Mouse (Mus musculus): Measurements from ENCODE around the gene Ppp1r14b. TPM values are rescaled to one million over a fixed set of nuclear protein-coding genes. Genes with fewer than 3 reads are reported as not detected.

Gene Ppp1r14b
- polyA plus RNA-seq, 1 experiment from 2014 or later = 99.5 TPM

GRCm38 (mm10) chr19:6941372-6942248 is 33.2 kb upstream of the Ppp1r14b start, which contains the start of gene Bad:
Gene Bad, plus strand, starts transcription at chr19:6941861.
- peak within 1 kb of the TSS; percentile 99 for H3K4me2 ChIP-seq (replicated peaks; ENCODE audit: low read depth, low read length)
- peak within 1 kb of the TSS; percentile 82 for H3K9ac ChIP-seq (replicated peaks; ENCODE audit: low read depth, low read length)
- H3K4me1 ChIP-seq (ENCODE audit: control insufficient read depth, insufficient read depth, low read length) = peaks cover 11% of the 10 kb centered on the region; the same call in 1 of the 2 replicates
- peak; percentile 79 for ATAC-seq (ENCODE audit: insufficient number of reproducible peaks, insufficient read depth, low FRiP score, low read depth)
- H3K27ac ChIP-seq (ENCODE audit: low read length) = peak within 1 kb of the TSS; percentile 98
- H3K9me3 ChIP-seq (ENCODE audit: control insufficient read depth, low read depth, low read length) = no peaks in the 10 kb centered on the region
- no peaks in the 10 kb centered on the region for H3K27me3 ChIP-seq (ENCODE audit: control insufficient read depth, insufficient read depth, low read length)
- WGBS = under 1% methylated on average over 83 of the region's 83 CpGs
- peak within 1 kb of the TSS; percentile 85 for H3K4me3 ChIP-seq (ENCODE audit: low read depth, low read length)
- H3K36me3 ChIP-seq (ENCODE audit: control insufficient read depth, insufficient read depth, low read length) = no peaks in the 10 kb centered on the region; the same call in 1 of the 2 replicates

GRCm38 (mm10) chr19:6942249-6942691 is 32.5 kb upstream of the Ppp1r14b start, which contains the start of gene Gpr137:
Gene Gpr137, minus strand, starts transcription at chr19:6942480.
- peaks cover 11% of the 10 kb centered on the region; the same call in 1 of the 2 replicates for H3K4me1 ChIP-seq (ENCODE audit: control insufficient read depth, insufficient read depth, low read length)
- H3K27me3 ChIP-seq (ENCODE audit: control insufficient read depth, insufficient read depth, low read length) = no peaks in the 10 kb centered on the region
- peak within 1 kb of the TSS; percentile 99 for H3K4me2 ChIP-seq (replicated peaks; ENCODE audit: low read depth, low read length)
- H3K9ac ChIP-seq (replicated peaks; ENCODE audit: low read depth, low read length) = peak within 1 kb of the TSS; percentile 82
- H3K9me3 ChIP-seq (ENCODE audit: control insufficient read depth, low read depth, low read length) = no peaks in the 10 kb centered on the region
- H3K36me3 ChIP-seq (ENCODE audit: control insufficient read depth, insufficient read depth, low read length) = no peaks in the 10 kb centered on the region; the same call in 1 of the 2 replicates
- ATAC-seq (ENCODE audit: insufficient number of reproducible peaks, insufficient read depth, low FRiP score, low read depth) = peak; percentile 91
- H3K27ac ChIP-seq (ENCODE audit: low read length) = peak within 1 kb of the TSS; percentile 98
- under 1% methylated on average over 27 of the region's 27 CpGs for WGBS
- peak within 1 kb of the TSS; percentile 85 for H3K4me3 ChIP-seq (ENCODE audit: low read depth, low read length)

- no peaks in the 10 kb centered on the region for H3K27me3 ChIP-seq (ENCODE audit: control insufficient read depth, insufficient read depth, low read length)
- ATAC-seq (ENCODE audit: insufficient number of reproducible peaks, insufficient read depth, low FRiP score, low read depth) = no peak; the same call in 1 of the 2 replicates
- H3K9ac ChIP-seq (replicated peaks; ENCODE audit: low read depth, low read length) = peak overlapping the region; percentile 82
- no peaks in the 10 kb centered on the region; the same call in 1 of the 2 replicates for H3K36me3 ChIP-seq (ENCODE audit: control insufficient read depth, insufficient read depth, low read length)
- H3K4me1 ChIP-seq (ENCODE audit: control insufficient read depth, insufficient read depth, low read length) = peaks cover 11% of the 10 kb centered on the region; the same call in 1 of the 2 replicates
- peak overlapping the region; percentile 98 for H3K27ac ChIP-seq (ENCODE audit: low read length)
- WGBS = 27% methylated on average over 5 of the region's 5 CpGs
- peak overlapping the region; percentile 99 for H3K4me2 ChIP-seq (replicated peaks; ENCODE audit: low read depth, low read length)
- no peaks in the 10 kb centered on the region for H3K9me3 ChIP-seq (ENCODE audit: control insufficient read depth, low read depth, low read length)
- peak overlapping the region; percentile 85 for H3K4me3 ChIP-seq (ENCODE audit: low read depth, low read length)
These were observed 32.0 kb upstream of the Ppp1r14b start for GRCm38 (mm10) chr19:6942764-6943163.

GRCm38 (mm10) chr19:6943709-6944108 is 31.1 kb upstream of the Ppp1r14b start:
- Histone ChIP-seq H3K27me3 (ENCODE audit: control insufficient read depth, insufficient read depth, low read length) (no peaks in the 10 kb centered on the region), H3K4me2 (replicated peaks; ENCODE audit: low read depth, low read length) (no peak overlapping the region), H3K36me3 (ENCODE audit: control insufficient read depth, insufficient read depth, low read length) (no peaks in the 10 kb centered on the region; the same call in 1 of the 2 replicates), H3K4me3 (ENCODE audit: low read depth, low read length) (no peak overlapping the region), H3K27ac (ENCODE audit: low read length) (no peak overlapping the region), H3K9ac (replicated peaks; ENCODE audit: low read depth, low read length) (no peak overlapping the region), H3K4me1 (ENCODE audit: control insufficient read depth, insufficient read depth, low read length) (peaks cover 11% of the 10 kb centered on the region; the same call in 1 of the 2 replicates), H3K9me3 (ENCODE audit: control insufficient read depth, low read depth, low read length) (no peaks in the 10 kb centered on the region)
- no peak for ATAC-seq (ENCODE audit: insufficient number of reproducible peaks, insufficient read depth, low FRiP score, low read depth)
- WGBS = 93% methylated on average over 6 of the region's 6 CpGs

GRCm38 (mm10) chr19:6947742-6948141 is 27.0 kb upstream of the Ppp1r14b start:
- no peaks in the 10 kb centered on the region; the same call in 1 of the 2 replicates for H3K36me3 ChIP-seq (ENCODE audit: control insufficient read depth, insufficient read depth, low read length)
- no peak overlapping the region for H3K4me2 ChIP-seq (replicated peaks; ENCODE audit: low read depth, low read length)
- no peak for ATAC-seq (ENCODE audit: insufficient number of reproducible peaks, insufficient read depth, low FRiP score, low read depth)
- no peak overlapping the region for H3K4me3 ChIP-seq (ENCODE audit: low read depth, low read length)
- H3K27me3 ChIP-seq (ENCODE audit: control insufficient read depth, insufficient read depth, low read length) = no peaks in the 10 kb centered on the region
- H3K27ac ChIP-seq (ENCODE audit: low read length) = no peak overlapping the region
- H3K9ac ChIP-seq (replicated peaks; ENCODE audit: low read depth, low read length) = no peak overlapping the region
- H3K9me3 ChIP-seq (ENCODE audit: control insufficient read depth, low read depth, low read length) = no peaks in the 10 kb centered on the region
- WGBS = 45% methylated on average over 4 of the region's 4 CpGs
- peaks cover 19% of the 10 kb centered on the region for H3K4me1 ChIP-seq (ENCODE audit: control insufficient read depth, insufficient read depth, low read length)

- 76% methylated on average over 4 of the region's 4 CpGs for WGBS
- no peak overlapping the region for H3K27ac ChIP-seq (ENCODE audit: low read length)
- H3K9ac ChIP-seq (replicated peaks; ENCODE audit: low read depth, low read length) = no peak overlapping the region
- H3K4me2 ChIP-seq (replicated peaks; ENCODE audit: low read depth, low read length) = no peak overlapping the region
- no peak for ATAC-seq (ENCODE audit: insufficient number of reproducible peaks, insufficient read depth, low FRiP score, low read depth)
- peaks cover 18% of the 10 kb centered on the region for H3K4me1 ChIP-seq (ENCODE audit: control insufficient read depth, insufficient read depth, low read length)
- H3K9me3 ChIP-seq (ENCODE audit: control insufficient read depth, low read depth, low read length) = no peaks in the 10 kb centered on the region
- H3K4me3 ChIP-seq (ENCODE audit: low read depth, low read length) = no peak overlapping the region
- no peaks in the 10 kb centered on the region; the same call in 1 of the 2 replicates for H3K36me3 ChIP-seq (ENCODE audit: control insufficient read depth, insufficient read depth, low read length)
- no peaks in the 10 kb centered on the region for H3K27me3 ChIP-seq (ENCODE audit: control insufficient read depth, insufficient read depth, low read length)
These were observed 26.6 kb upstream of the Ppp1r14b start for GRCm38 (mm10) chr19:6948186-6948585.

GRCm38 (mm10) chr19:6949532-6949931 is 25.2 kb upstream of the Ppp1r14b start:
- Histone ChIP-seq H3K9me3 (ENCODE audit: control insufficient read depth, low read depth, low read length) (no peaks in the 10 kb centered on the region), H3K27me3 (ENCODE audit: control insufficient read depth, insufficient read depth, low read length) (no peaks in the 10 kb centered on the region), H3K4me1 (ENCODE audit: control insufficient read depth, insufficient read depth, low read length) (peaks cover 20% of the 10 kb centered on the region), H3K36me3 (ENCODE audit: control insufficient read depth, insufficient read depth, low read length) (peaks cover 9% of the 10 kb centered on the region; the same call in 1 of the 2 replicates), H3K9ac (replicated peaks; ENCODE audit: low read depth, low read length) (no peak overlapping the region), H3K4me3 (ENCODE audit: low read depth, low read length) (no peak overlapping the region), H3K27ac (ENCODE audit: low read length) (no peak overlapping the region; the same call in 1 of the 2 replicates), H3K4me2 (replicated peaks; ENCODE audit: low read depth, low read length) (peak overlapping the region; percentile 93)
- no peak for ATAC-seq (ENCODE audit: insufficient number of reproducible peaks, insufficient read depth, low FRiP score, low read depth)
- WGBS = 80% methylated on average over 5 of the region's 5 CpGs

- H3K27ac ChIP-seq (ENCODE audit: low read length) = peak overlapping the region; percentile 97; the same call in 1 of the 2 replicates
- peak overlapping the region; percentile 61; the same call in 1 of the 2 replicates for H3K9ac ChIP-seq (replicated peaks; ENCODE audit: low read depth, low read length)
- H3K9me3 ChIP-seq (ENCODE audit: control insufficient read depth, low read depth, low read length) = no peaks in the 10 kb centered on the region
- peak overlapping the region; percentile 93 for H3K4me2 ChIP-seq (replicated peaks; ENCODE audit: low read depth, low read length)
- peak overlapping the region; percentile 57 for H3K4me3 ChIP-seq (ENCODE audit: low read depth, low read length)
- H3K36me3 ChIP-seq (ENCODE audit: control insufficient read depth, insufficient read depth, low read length) = peaks cover 14% of the 10 kb centered on the region; the same call in 1 of the 2 replicates
- H3K4me1 ChIP-seq (ENCODE audit: control insufficient read depth, insufficient read depth, low read length) = peaks cover 20% of the 10 kb centered on the region
- 55% methylated on average over 5 of the region's 5 CpGs for WGBS
- H3K27me3 ChIP-seq (ENCODE audit: control insufficient read depth, insufficient read depth, low read length) = no peaks in the 10 kb centered on the region
- no peak for ATAC-seq (ENCODE audit: insufficient number of reproducible peaks, insufficient read depth, low FRiP score, low read depth)
These were observed 24.8 kb upstream of the Ppp1r14b start for GRCm38 (mm10) chr19:6949951-6950350.
